Mouse (Mus musculus): ENCODE measurements around the gene Ltb4r1. TPM values are rescaled to one million over a fixed set of nuclear protein-coding genes. Genes with fewer than 3 reads are reported as not detected.
A peak's percentile ranks its signal among the peaks of the same experiment; 100 is the strongest.

Gene Ltb4r1
- polyA plus RNA-seq, 1 experiment from 2014 or later: 0.17 TPM

DNA sequence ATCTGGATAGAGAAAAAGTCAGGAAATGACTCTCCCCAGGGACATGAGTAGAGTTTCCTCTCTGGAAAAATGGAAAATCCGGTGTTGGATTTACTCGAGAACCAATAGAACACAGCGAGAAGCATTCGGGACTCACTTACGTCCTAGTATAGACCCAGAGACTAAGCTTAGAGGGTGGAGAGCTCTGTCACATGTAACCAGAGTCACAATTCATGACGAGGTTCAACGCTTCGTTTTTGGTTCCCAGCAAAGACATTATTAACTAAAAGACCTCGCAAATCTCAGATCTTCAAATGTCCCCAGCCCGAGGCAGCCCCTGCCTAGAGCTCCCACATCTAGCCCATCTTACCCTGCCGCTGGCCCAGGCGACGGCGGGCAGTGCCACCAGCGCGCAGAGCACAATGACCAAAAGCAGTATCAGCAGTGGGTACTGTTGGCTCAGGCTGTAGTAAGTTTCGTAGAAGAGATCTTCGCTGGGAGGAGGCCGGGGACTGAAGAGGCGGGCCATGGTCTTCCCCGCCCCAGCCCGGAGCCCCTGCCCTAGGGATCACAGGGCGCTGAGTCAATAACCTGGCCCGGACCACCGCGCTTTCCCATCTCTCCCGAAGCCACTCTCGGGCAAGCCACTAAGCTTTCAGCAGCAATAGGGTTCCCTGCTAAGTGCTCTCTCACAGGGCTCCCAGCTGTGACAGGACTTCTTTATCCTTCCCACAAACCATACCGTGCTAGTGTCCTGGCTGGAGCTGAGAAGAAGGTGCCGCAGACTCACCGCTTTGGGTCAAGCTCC is 17.6 kb downstream of the Ltb4r1 start:
- Histone ChIP-seq H3K4me1 (ENCODE audit: control insufficient read depth, insufficient read depth, low read length) (peaks cover 18% of the 10 kb centered on the region), H3K36me3 (ENCODE audit: control insufficient read depth, insufficient read depth, low read length) (no peaks in the 10 kb centered on the region), H3K9ac (ENCODE audit: low read length) (peak overlapping the region; percentile 49), H3K27ac (replicated peaks; ENCODE audit: low read depth, low read length) (peak overlapping the region; percentile 3; the same call in 1 of the 2 replicates), H3K4me2 (ENCODE audit: low read depth, severe bottlenecking) (peak overlapping the region; percentile 79), H3K4me3 (ENCODE audit: low read depth, low read length) (peak overlapping the region; percentile 48), H3K9me3 (ENCODE audit: control insufficient read depth, low read length) (no peaks in the 10 kb centered on the region), H3K27me3 (ENCODE audit: control insufficient read depth, insufficient read depth, low read length) (peaks cover 21% of the 10 kb centered on the region; the same call in 1 of the 2 replicates)
- WGBS: 1% methylated on average over 31 of the region's 31 CpGs
- peak; percentile 23; the same call in 1 of the 2 replicates for ATAC-seq (ENCODE audit: insufficient number of reproducible peaks, low FRiP score, low TSS enrichment, low read depth)
- peak; percentile 58 for DNase-seq (ENCODE audit: low spot score)

DNA sequence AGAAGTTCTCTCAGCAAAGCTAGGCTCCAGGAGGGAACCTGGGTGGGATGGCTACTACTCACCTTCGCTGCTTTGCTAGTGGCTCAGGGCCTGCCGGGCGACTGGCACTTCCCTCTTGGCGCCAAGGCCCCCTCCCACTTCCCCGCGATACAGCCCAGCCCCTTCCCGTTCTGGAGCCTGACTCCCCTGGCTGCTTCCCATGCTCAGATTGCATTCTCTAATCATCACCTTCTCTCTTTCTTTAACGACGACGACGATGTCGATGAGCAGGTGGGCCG is 18.1 kb downstream of the Ltb4r1 start, which contains the start of gene Adcy4:
TSS of gene Adcy4 (minus strand) at position 138 of the 278 bp plus-strand sequence.
- Histone ChIP-seq H3K36me3 (ENCODE audit: control insufficient read depth, insufficient read depth, low read length) (no peaks in the 10 kb centered on the region), H3K27me3 (ENCODE audit: control insufficient read depth, insufficient read depth, low read length) (peaks cover 26% of the 10 kb centered on the region; the same call in 1 of the 2 replicates), H3K9ac (ENCODE audit: low read length) (peak within 1 kb of the TSS; percentile 49), H3K9me3 (ENCODE audit: control insufficient read depth, low read length) (no peaks in the 10 kb centered on the region), H3K4me1 (ENCODE audit: control insufficient read depth, insufficient read depth, low read length) (peaks cover 18% of the 10 kb centered on the region), H3K4me3 (ENCODE audit: low read depth, low read length) (peak within 1 kb of the TSS; percentile 48), H3K27ac (replicated peaks; ENCODE audit: low read depth, low read length) (peak within 1 kb of the TSS; percentile 3; the same call in 1 of the 2 replicates), H3K4me2 (ENCODE audit: low read depth, severe bottlenecking) (peak within 1 kb of the TSS; percentile 79)
- no peak for DNase-seq (ENCODE audit: low spot score)
- 3% methylated on average over 13 of the region's 13 CpGs for WGBS
- ATAC-seq (ENCODE audit: insufficient number of reproducible peaks, low FRiP score, low TSS enrichment, low read depth): peak; percentile 31; the same call in 1 of the 2 replicates

DNA sequence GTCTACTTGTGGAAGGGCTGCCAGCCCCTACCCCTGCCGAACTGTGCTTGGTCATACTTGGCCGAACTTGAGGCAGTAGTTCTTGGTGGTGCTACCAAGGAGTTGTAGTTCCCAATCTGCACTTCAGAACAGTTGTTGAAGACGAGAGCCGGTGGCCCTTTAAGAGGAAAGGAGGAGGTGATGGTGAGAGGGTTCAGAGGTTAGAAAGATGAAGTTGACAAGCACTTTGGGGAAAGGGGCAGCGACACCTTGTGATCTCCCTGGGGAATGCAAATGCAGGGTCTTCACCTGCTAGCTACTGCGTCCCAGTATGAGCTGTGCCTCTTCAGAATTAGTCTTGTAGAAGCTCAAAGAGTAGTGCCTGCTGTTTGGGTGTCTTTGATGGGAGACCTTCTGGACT is 19.4 kb downstream of the Ltb4r1 start:
- Histone ChIP-seq H3K4me1 (ENCODE audit: control insufficient read depth, insufficient read depth, low read length) (peaks cover 18% of the 10 kb centered on the region), H3K27ac (replicated peaks; ENCODE audit: low read depth, low read length) (no peak overlapping the region), H3K4me2 (ENCODE audit: low read depth, severe bottlenecking) (no peak overlapping the region), H3K9me3 (ENCODE audit: control insufficient read depth, low read length) (no peaks in the 10 kb centered on the region), H3K36me3 (ENCODE audit: control insufficient read depth, insufficient read depth, low read length) (no peaks in the 10 kb centered on the region), H3K4me3 (ENCODE audit: low read depth, low read length) (no peak overlapping the region), H3K9ac (ENCODE audit: low read length) (no peak overlapping the region), H3K27me3 (ENCODE audit: control insufficient read depth, insufficient read depth, low read length) (peaks cover 28% of the 10 kb centered on the region; the same call in 1 of the 2 replicates)
- 25% methylated on average over 6 of the region's 6 CpGs for WGBS
- DNase-seq (ENCODE audit: low spot score): peak; percentile 42
- no peak for ATAC-seq (ENCODE audit: insufficient number of reproducible peaks, low FRiP score, low TSS enrichment, low read depth)

DNA sequence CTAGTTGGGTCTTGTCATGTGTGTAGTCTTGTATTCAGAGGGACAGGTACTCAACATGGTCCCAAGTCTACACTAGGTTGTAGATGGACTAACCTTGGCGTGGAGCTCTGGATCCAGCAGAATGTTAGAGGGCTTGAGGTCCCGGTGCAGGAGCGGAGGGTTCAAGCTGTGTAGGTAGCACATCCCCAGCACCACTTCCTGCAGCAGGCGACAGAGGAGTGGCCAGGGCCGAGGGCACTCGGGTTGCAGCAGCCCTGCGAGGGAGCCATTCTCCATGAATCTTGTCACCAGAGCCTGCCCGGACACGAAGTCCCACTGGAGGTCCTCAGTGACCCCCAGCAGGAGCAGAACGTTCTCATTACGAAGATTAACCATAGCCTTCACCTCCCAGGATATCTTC is 22.0 kb downstream of the Ltb4r1 start:
- Histone ChIP-seq H3K36me3 (ENCODE audit: control insufficient read depth, insufficient read depth, low read length) (no peaks in the 10 kb centered on the region), H3K27ac (replicated peaks; ENCODE audit: low read depth, low read length) (no peak overlapping the region), H3K9ac (ENCODE audit: low read length) (no peak overlapping the region), H3K4me1 (ENCODE audit: control insufficient read depth, insufficient read depth, low read length) (peaks cover 4% of the 10 kb centered on the region), H3K4me3 (ENCODE audit: low read depth, low read length) (0 out of 2 replicates have a peak overlapping the region, but pooled peaks have one; percentile 22), H3K4me2 (ENCODE audit: low read depth, severe bottlenecking) (peak overlapping the region; percentile 72; the same call in 1 of the 2 replicates), H3K9me3 (ENCODE audit: control insufficient read depth, low read length) (no peaks in the 10 kb centered on the region), H3K27me3 (ENCODE audit: control insufficient read depth, insufficient read depth, low read length) (peaks cover 28% of the 10 kb centered on the region; the same call in 1 of the 2 replicates)
- no peak for DNase-seq (ENCODE audit: low spot score)
- ATAC-seq (ENCODE audit: insufficient number of reproducible peaks, low FRiP score, low TSS enrichment, low read depth): no peak
- WGBS: 28% methylated on average over 11 of the region's 11 CpGs

DNA sequence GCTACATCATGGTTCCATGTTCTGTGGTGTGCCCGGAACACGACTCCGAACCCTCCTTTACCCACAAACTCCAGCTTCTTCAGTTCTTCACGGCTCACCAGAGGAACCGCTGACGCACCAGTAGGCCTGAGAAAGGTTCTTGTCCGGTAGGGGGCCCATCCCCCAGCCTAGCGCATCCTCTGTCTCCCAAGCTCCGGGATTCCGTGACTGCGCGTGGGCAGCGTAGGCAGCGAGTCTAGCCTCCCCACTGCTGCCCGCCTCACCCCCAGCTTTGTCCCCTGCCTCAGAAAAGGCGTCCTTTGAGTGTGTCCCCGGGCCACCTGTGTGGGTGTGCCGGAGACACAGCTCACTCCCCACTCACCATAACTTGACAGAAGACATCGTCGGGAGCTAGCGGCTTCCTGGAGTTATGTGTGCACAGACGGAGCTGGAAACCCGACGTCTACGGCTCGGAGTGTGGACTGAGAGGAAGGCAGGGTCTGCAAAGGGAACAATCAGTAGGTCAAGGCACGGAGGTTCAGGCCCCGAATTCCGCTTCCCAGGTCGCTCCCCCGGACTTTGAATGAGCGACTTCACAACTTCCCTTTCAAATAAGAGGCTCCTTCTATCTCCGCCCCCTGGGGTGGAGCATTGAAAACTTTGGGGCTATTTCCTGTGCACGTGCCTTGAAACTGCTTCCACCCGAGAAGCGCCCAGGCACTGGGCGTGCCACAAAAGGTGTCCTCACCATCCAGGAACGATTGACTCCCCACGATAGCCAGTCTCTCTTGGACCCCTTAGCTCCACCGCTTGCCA is 22.7 kb downstream of the Ltb4r1 start, which contains the start of gene Ripk3:
TSS of gene Ripk3 (minus strand) at position 610 of the 795 bp plus-strand sequence.
- Histone ChIP-seq H3K4me3 (ENCODE audit: low read depth, low read length) (peak within 1 kb of the TSS; percentile 22), H3K36me3 (ENCODE audit: control insufficient read depth, insufficient read depth, low read length) (no peaks in the 10 kb centered on the region), H3K9ac (ENCODE audit: low read length) (peak within 1 kb of the TSS; percentile 36; the same call in 1 of the 2 replicates), H3K9me3 (ENCODE audit: control insufficient read depth, low read length) (no peaks in the 10 kb centered on the region), H3K27ac (replicated peaks; ENCODE audit: low read depth, low read length) (no peak within 1 kb of the TSS), H3K4me1 (ENCODE audit: control insufficient read depth, insufficient read depth, low read length) (peaks cover 3% of the 10 kb centered on the region; the same call in 1 of the 2 replicates), H3K27me3 (ENCODE audit: control insufficient read depth, insufficient read depth, low read length) (peaks cover 28% of the 10 kb centered on the region; the same call in 1 of the 2 replicates), H3K4me2 (ENCODE audit: low read depth, severe bottlenecking) (peak within 1 kb of the TSS; percentile 72)
- peak; percentile 52 for DNase-seq (ENCODE audit: low spot score)
- 5% methylated on average over 40 of the region's 40 CpGs for WGBS
- ATAC-seq (ENCODE audit: insufficient number of reproducible peaks, low FRiP score, low TSS enrichment, low read depth): no peak

DNA sequence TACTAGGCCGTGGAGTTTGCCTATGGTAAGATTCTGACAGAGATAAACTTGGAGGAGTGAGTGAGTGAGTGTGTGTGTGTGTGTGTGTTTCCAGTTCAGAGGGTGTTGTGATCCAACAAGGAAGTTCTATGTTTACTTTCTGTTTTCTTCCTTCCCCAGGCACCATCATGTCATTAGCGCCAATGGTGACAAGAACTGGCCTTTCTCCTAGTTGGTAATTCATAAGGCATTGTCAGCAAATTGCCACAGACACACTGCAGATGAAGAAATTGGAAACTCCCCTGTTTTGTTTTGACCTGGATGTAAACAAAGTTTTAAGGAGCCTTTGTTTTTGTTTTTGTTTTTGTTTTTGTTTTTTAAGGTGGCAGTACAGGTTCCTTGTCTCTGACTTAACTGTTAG is 27.7 kb downstream of the Ltb4r1 start:
- Histone ChIP-seq H3K9me3 (ENCODE audit: control insufficient read depth, low read length) (no peaks in the 10 kb centered on the region), H3K27ac (replicated peaks; ENCODE audit: low read depth, low read length) (no peak overlapping the region), H3K9ac (ENCODE audit: low read length) (no peak overlapping the region), H3K4me3 (ENCODE audit: low read depth, low read length) (no peak overlapping the region), H3K4me2 (ENCODE audit: low read depth, severe bottlenecking) (no peak overlapping the region), H3K27me3 (ENCODE audit: control insufficient read depth, insufficient read depth, low read length) (peaks cover 6% of the 10 kb centered on the region; the same call in 1 of the 2 replicates), H3K4me1 (ENCODE audit: control insufficient read depth, insufficient read depth, low read length) (no peaks in the 10 kb centered on the region), H3K36me3 (ENCODE audit: control insufficient read depth, insufficient read depth, low read length) (no peaks in the 10 kb centered on the region)
- WGBS: 69% methylated on average over 2 of the region's 2 CpGs
- ATAC-seq (ENCODE audit: insufficient number of reproducible peaks, low FRiP score, low TSS enrichment, low read depth): no peak
- no peak for DNase-seq (ENCODE audit: low spot score)

DNA sequence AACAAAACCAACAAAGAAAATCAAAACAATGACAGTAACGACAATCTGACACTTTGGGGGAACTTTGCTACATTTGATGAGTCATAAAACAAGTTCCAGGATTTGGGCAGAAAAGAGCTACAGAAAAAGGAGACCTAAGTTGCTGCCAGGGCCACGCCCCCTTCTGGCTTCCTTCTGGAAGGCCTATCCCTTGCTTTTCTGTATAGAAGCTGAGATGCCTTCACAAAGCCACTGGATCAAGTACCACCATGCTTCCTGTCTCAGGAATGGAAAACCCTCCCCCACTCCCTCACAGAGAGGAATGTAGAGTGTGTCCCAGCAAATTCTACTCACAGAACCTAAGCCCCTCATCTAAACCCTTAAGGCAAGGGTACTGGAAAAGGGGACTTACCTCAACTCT is 28.2 kb downstream of the Ltb4r1 start:
- no peaks in the 10 kb centered on the region for H3K36me3 ChIP-seq (ENCODE audit: control insufficient read depth, insufficient read depth, low read length)
- no peaks in the 10 kb centered on the region for H3K9me3 ChIP-seq (ENCODE audit: control insufficient read depth, low read length)
- no peak for ATAC-seq (ENCODE audit: insufficient number of reproducible peaks, low FRiP score, low TSS enrichment, low read depth)
- no peak overlapping the region for H3K4me3 ChIP-seq (ENCODE audit: low read depth, low read length)
- 66% methylated on average over 2 of the region's 2 CpGs for WGBS
- no peak for DNase-seq (ENCODE audit: low spot score)
- H3K9ac ChIP-seq (ENCODE audit: low read length): no peak overlapping the region
- H3K4me1 ChIP-seq (ENCODE audit: control insufficient read depth, insufficient read depth, low read length): no peaks in the 10 kb centered on the region
- H3K27me3 ChIP-seq (ENCODE audit: control insufficient read depth, insufficient read depth, low read length): peaks cover 2% of the 10 kb centered on the region; the same call in 1 of the 2 replicates
- no peak overlapping the region for H3K27ac ChIP-seq (replicated peaks; ENCODE audit: low read depth, low read length)
- no peak overlapping the region for H3K4me2 ChIP-seq (ENCODE audit: low read depth, severe bottlenecking)

All from limb, embryonic 11.5 days (tissue).